Mouse (Mus musculus) stomach, embryonic 16.5 days (tissue): ENCODE results near the gene Cav3. TPM values are rescaled to one million over a fixed set of nuclear protein-coding genes. Genes with fewer than 3 reads are reported as not detected.
A peak's percentile ranks its signal among the peaks of the same experiment; 100 is the strongest.

Experiments used
- ATAC-seq: fragments of 200-750 bp; cut with Nextera tagmentation; 2 replicates; pipeline ENCODE4 v1.8.0; 2017; ENCODE audit warnings: moderate number of reproducible peaks, moderate TSS enrichment; ENCODE audit not compliant: insufficient read depth, low FRiP score
- H3K27ac ChIP-seq: fragments of 300-500 bp; sonication (generic); 2 replicates; pipeline ENCODE4 v1.5.1; 2014; ENCODE audit warnings: low read length
- H3K27me3 ChIP-seq: fragments of 300-500 bp; sonication (generic); 2 replicates; pipeline ENCODE4 v1.6.1; 2014; ENCODE audit warnings: low read length, control low read depth, mixed read lengths; ENCODE audit not compliant: control insufficient read depth, insufficient read depth
- H3K36me3 ChIP-seq: fragments of 300-500 bp; sonication (generic); 2 replicates; pipeline ENCODE4 v1.6.1; 2014; ENCODE audit warnings: low read length; ENCODE audit not compliant: control insufficient read depth, insufficient read depth
- H3K4me1 ChIP-seq: fragments of 300-500 bp; sonication (generic); 2 replicates; pipeline ENCODE4 v1.6.1; 2014; ENCODE audit warnings: low read length, control low read depth, mixed read lengths; ENCODE audit not compliant: control insufficient read depth, insufficient read depth
- H3K4me2 ChIP-seq: fragments of 300-500 bp; sonication (generic); 2 replicates; pipeline ENCODE4 v1.6.1; 2014; ENCODE audit warnings: low read depth, low read length, mixed read lengths
- H3K4me3 ChIP-seq: fragments of 300-500 bp; sonication (generic); replicated peaks from 2 replicates; pipeline ENCODE4 v1.5.1; 2014; ENCODE audit warnings: mild to moderate bottlenecking, low read length
- H3K9ac ChIP-seq: fragments of 300-500 bp; sonication (generic); 2 replicates; pipeline ENCODE4 v1.6.1; 2014; ENCODE audit warnings: low read length
- H3K9me3 ChIP-seq: fragments of 300-500 bp; sonication (generic); replicated peaks from 2 replicates; pipeline ENCODE4 v1.6.1; 2016; ENCODE audit warnings: low read length, control low read depth; ENCODE audit not compliant: control insufficient read depth
- WGBS: fragments of 180-500 bp; shearing (Covaris S2); extraction: QIAGEN DNeasy Blood & Tissue Kit; methylation state at CpG from one replicate; pipeline ENCODE4 v1.1.7; 2014; 5-methylcytosine and 5-hydroxymethylcytosine counted together
- polyA plus RNA-seq: library from polyadenylated mRNA; unstranded; fragments of >200 nt; fragmentation: Nextera tagmentation; extraction: Ambion mirVana; gene quantifications from 2 replicates; pipeline ENCODE4 v1.2.1, GENCODE M21; 2015

Cav3 gene
- 2.0 and 14.6 TPM in 2 replicates for polyA plus RNA-seq

DNA sequence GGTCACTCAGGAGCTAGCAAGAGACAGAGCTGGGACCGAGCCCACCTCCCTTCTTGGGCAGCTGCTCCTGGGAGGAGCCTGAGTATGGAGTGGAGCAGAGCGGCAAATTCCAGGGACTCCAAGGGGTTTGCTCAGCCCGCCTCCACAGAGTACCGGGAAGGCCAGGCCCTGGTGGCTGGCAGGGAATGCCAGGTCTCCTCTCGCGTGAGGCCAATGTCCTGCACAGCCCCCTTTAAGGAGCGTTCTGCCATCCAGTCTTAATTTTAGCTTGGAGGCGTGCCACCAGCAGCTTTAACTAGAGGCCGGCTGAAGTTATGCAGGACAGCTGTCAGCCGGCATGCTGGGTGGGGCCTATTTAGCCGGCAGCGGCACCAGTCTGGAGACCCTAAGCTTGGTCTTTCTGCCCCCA, at the start of gene Cav3:
Gene Cav3, plus strand, starts transcription at position 165 of the 409 bp plus-strand sequence.
- no peak within 1 kb of the TSS for H3K4me3 ChIP-seq
- 43% methylated on average over 12 of the region's 12 CpGs for WGBS
- no peak within 1 kb of the TSS for H3K27ac ChIP-seq
- no peaks in the 10 kb centered on the region for H3K27me3 ChIP-seq
- H3K36me3 ChIP-seq: no peaks in the 10 kb centered on the region
- no peak within 1 kb of the TSS for H3K9ac ChIP-seq
- H3K4me2 ChIP-seq: no peak within 1 kb of the TSS
- no peaks in the 10 kb centered on the region for H3K9me3 ChIP-seq
- no peaks in the 10 kb centered on the region for H3K4me1 ChIP-seq
- peak; percentile 49 for ATAC-seq

GRCm38 (mm10) chr6:112419333-112419732, 40.0 kb upstream of the Cav3 start:
- Histone ChIP-seq H3K4me2 (no peak overlapping the region), H3K9me3 (no peaks in the 10 kb centered on the region), H3K27me3 (no peaks in the 10 kb centered on the region), H3K9ac (no peak overlapping the region), H3K4me3 (no peak overlapping the region), H3K4me1 (no peaks in the 10 kb centered on the region), H3K36me3 (no peaks in the 10 kb centered on the region), H3K27ac (no peak overlapping the region)
- ATAC-seq: no peak
- 70% methylated on average over 9 of the region's 9 CpGs for WGBS

- WGBS: 98% methylated on average over 1 of the region's 1 CpGs
- Histone ChIP-seq H3K4me1 (no peaks in the 10 kb centered on the region), H3K9ac (no peak overlapping the region), H3K9me3 (no peaks in the 10 kb centered on the region), H3K4me2 (no peak overlapping the region), H3K27ac (no peak overlapping the region), H3K27me3 (no peaks in the 10 kb centered on the region), H3K4me3 (no peak overlapping the region), H3K36me3 (no peaks in the 10 kb centered on the region)
- ATAC-seq: no peak
Observed at GRCm38 (mm10) chr6:112420883-112421282, 38.4 kb upstream of the Cav3 start.

- WGBS: 61% methylated on average over 8 of the region's 8 CpGs
- Histone ChIP-seq H3K4me3 (no peak overlapping the region), H3K27me3 (no peaks in the 10 kb centered on the region), H3K9me3 (no peaks in the 10 kb centered on the region), H3K27ac (no peak overlapping the region), H3K4me1 (no peaks in the 10 kb centered on the region), H3K36me3 (no peaks in the 10 kb centered on the region), H3K4me2 (no peak overlapping the region), H3K9ac (no peak overlapping the region)
- peak; percentile 44; the same call in 1 of the 2 replicates for ATAC-seq
Observed at GRCm38 (mm10) chr6:112423746-112424501, 35.4 kb upstream of the Cav3 start.

GRCm38 (mm10) chr6:112426018-112426732, 33.1 kb upstream of the Cav3 start:
- no peak overlapping the region for H3K9ac ChIP-seq
- no peaks in the 10 kb centered on the region for H3K27me3 ChIP-seq
- no peaks in the 10 kb centered on the region for H3K4me1 ChIP-seq
- no peak overlapping the region for H3K27ac ChIP-seq
- WGBS: 54% methylated on average over 6 of the region's 6 CpGs
- H3K9me3 ChIP-seq: no peaks in the 10 kb centered on the region
- H3K4me3 ChIP-seq: no peak overlapping the region
- no peaks in the 10 kb centered on the region for H3K36me3 ChIP-seq
- no peak overlapping the region for H3K4me2 ChIP-seq
- ATAC-seq: no peak

GRCm38 (mm10) chr6:112445675-112446074, 13.6 kb upstream of the Cav3 start:
- Histone ChIP-seq H3K36me3 (no peaks in the 10 kb centered on the region), H3K4me1 (no peaks in the 10 kb centered on the region), H3K4me2 (no peak overlapping the region), H3K27ac (no peak overlapping the region), H3K9me3 (no peaks in the 10 kb centered on the region), H3K9ac (no peak overlapping the region), H3K27me3 (no peaks in the 10 kb centered on the region), H3K4me3 (no peak overlapping the region)
- 81% methylated on average over 3 of the region's 3 CpGs for WGBS
- no peak for ATAC-seq

DNA sequence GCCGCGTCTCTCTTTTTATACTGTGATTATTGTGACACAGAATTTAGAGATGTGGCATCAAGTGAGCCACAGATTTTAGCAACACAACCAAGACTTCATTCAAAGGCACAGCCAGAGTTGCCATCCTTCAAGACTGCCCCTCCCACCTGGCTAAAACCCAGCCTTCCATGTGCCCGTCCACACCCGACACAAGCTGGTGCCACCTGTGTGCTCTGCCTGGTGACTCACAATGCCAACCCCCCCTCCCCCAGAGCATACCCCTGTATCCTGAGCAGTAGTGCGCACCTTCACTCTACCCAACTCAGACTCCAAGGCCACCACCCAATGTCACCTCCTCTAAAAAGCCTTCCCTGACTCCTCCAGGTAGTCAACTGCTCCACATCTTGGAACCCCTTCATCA, 2.2 kb downstream of the Cav3 start:
- Histone ChIP-seq H3K36me3 (no peaks in the 10 kb centered on the region), H3K4me2 (no peak overlapping the region), H3K4me1 (no peaks in the 10 kb centered on the region), H3K4me3 (no peak overlapping the region), H3K27ac (no peak overlapping the region), H3K9ac (no peak overlapping the region), H3K9me3 (no peaks in the 10 kb centered on the region), H3K27me3 (no peaks in the 10 kb centered on the region)
- ATAC-seq: no peak
- 93% methylated on average over 5 of the region's 5 CpGs for WGBS

- Histone ChIP-seq H3K9ac (no peak overlapping the region), H3K9me3 (no peaks in the 10 kb centered on the region), H3K4me3 (no peak overlapping the region), H3K4me2 (no peak overlapping the region), H3K27me3 (no peaks in the 10 kb centered on the region), H3K4me1 (no peaks in the 10 kb centered on the region), H3K27ac (no peak overlapping the region), H3K36me3 (no peaks in the 10 kb centered on the region)
- WGBS: 86% methylated on average over 6 of the region's 6 CpGs
- no peak for ATAC-seq
Observed at GRCm38 (mm10) chr6:112463331-112463730, 4.0 kb downstream of the Cav3 start.

DNA sequence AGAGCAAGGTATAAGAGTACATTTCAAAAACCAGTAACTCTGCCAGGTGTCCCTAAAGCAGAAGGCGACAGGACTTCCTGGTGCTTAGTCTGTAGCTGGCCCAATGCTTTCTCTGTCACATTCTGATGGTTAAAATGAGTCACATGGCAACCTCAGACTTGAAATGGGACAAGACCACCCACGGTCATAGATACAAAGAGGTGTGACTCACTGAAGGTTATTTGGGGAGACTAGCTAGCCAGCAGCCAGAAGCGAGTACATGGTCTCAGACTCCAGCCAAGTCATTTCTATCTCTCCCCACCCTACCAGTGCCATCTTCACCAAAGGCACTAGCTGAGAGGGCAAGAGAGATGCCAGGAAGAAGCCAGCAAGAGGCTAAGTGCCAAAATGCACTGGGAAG, 6.1 kb downstream of the Cav3 start:
- ATAC-seq: no peak
- no peaks in the 10 kb centered on the region for H3K4me1 ChIP-seq
- H3K4me3 ChIP-seq: no peak overlapping the region
- no peak overlapping the region for H3K4me2 ChIP-seq
- no peaks in the 10 kb centered on the region for H3K27me3 ChIP-seq
- no peaks in the 10 kb centered on the region for H3K36me3 ChIP-seq
- 80% methylated on average over 3 of the region's 3 CpGs for WGBS
- no peak overlapping the region for H3K27ac ChIP-seq
- no peaks in the 10 kb centered on the region for H3K9me3 ChIP-seq
- H3K9ac ChIP-seq: no peak overlapping the region
